Mouse (Mus musculus): ENCODE results near the gene Bcat2. TPM values are rescaled to one million over a fixed set of nuclear protein-coding genes. Genes with fewer than 3 reads are reported as not detected.

The Bcat2 gene
- total and polyA plus RNA-seq, 3 experiments: 13.5 to 65.6 (median 30.9) TPM

DNA sequence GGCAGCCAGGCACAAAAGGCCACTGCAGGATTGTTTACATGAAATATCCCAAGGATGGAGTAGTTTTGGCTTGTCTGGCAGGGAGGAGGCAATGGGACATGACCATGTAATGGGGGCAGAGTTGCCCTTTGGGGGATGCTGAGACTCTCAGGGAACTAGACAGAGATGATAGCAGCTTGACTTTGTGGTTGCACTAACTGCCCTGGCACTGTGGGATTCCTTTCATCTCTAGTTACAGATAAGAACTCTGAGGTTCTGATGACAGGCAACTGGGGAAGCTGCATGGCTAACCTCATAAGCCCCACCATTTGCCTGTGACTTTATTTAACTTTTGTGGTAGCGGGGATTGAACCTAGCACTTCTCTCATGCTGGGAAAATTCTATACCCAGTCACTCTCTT lies 26.2 kb downstream of the Bcat2 start:
- no peak overlapping the region for H3K9ac ChIP-seq (ENCODE audit: insufficient read depth, low read depth)
- no peak overlapping the region for H3K4me3 ChIP-seq (replicated peaks in 1 of 3; ENCODE audit: low read depth in 2 of 3, low read length in 2 of 3, poor library complexity in 1 of 3)
- no peak for TF ChIP-seq ZNF384 (IDR thresholded peaks at IDR 0.05; ENCODE audit: low read depth, low read length)
- TF ChIP-seq JUN (IDR thresholded peaks at IDR 0.05; ENCODE audit: insufficient read depth, low read depth, low read length): no peak
- TF ChIP-seq MAFK (IDR thresholded peaks at IDR 0.05; ENCODE audit: insufficient replicate concordance, low read length): no peak
- no peak for TF ChIP-seq NELFE (IDR thresholded peaks at IDR 0.05; ENCODE audit: low read depth, low read length)
- TF ChIP-seq CHD2 (IDR thresholded peaks at IDR 0.05; ENCODE audit: low read length): no peak
- peaks cover 14% of the 10 kb centered on the region for H3K9me3 ChIP-seq (replicated peaks; ENCODE audit: low read length)
- H3K4me2 ChIP-seq (ENCODE audit: insufficient read depth, low read depth, poor library complexity, severe bottlenecking): no peak overlapping the region
- DNase-seq (ENCODE audit: extremely low read depth): no peak
- no peaks in the 10 kb centered on the region for H3K79me2 ChIP-seq (replicated peaks; ENCODE audit: control insufficient read depth, extremely low read depth, insufficient read depth, poor library complexity, severe bottlenecking)
- peaks cover 0 to 7% of the 10 kb centered on the region in 2 experiments for H3K36me3 ChIP-seq (replicated peaks in 1 of 2; ENCODE audit: control insufficient read depth in 1 of 2, insufficient read depth in 1 of 2, low read length in 1 of 2)
- in situ Hi-C loops (cut with MboI; ENCODE audit: low pct_ligation_motif_present, low pct_unique_long_range_greater_than_20kb, low sequenced_read_pairs): no loop called here
- H3K27me3 ChIP-seq (replicated peaks): no peaks in the 10 kb centered on the region
- H3K4me1 ChIP-seq (ENCODE audit: control insufficient read depth in 1 of 2, insufficient read depth in 2 of 2): peaks cover 0 to 53% of the 10 kb centered on the region in 2 experiments; a peak in 3 of 4 replicates
- dilution Hi-C loops (cut with MboI; ENCODE audit: extremely low pct_ligation_motif_present, extremely low pct_unique_long_range_greater_than_20kb, low sequenced_read_pairs): no loop called here
- H3K27ac ChIP-seq (ENCODE audit: insufficient read depth, low read depth): no peak overlapping the region

DNA sequence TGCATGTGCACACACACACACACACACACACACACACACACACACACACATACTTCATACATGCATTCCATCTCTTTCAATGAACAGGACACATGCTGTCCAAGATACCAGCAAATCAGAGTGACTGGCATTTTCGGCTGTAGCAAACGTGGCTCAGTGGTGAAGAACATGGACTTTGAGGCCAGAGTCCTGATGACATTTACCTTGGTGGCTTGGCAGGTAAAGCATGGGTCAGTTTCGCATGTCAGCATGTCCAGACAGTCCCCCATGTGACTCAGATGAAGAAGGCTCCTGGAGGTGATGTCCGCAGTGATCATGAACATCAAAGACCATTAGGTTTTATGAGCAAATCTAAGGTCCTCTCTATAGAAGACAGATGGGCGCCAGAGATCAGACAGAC lies 27.1 kb downstream of the Bcat2 start:
- DNase-seq (ENCODE audit: extremely low read depth): no peak
- Histone ChIP-seq H3K27me3 (replicated peaks) (no peaks in the 10 kb centered on the region), H3K9ac (ENCODE audit: insufficient read depth, low read depth) (no peak overlapping the region), H3K36me3 (replicated peaks in 1 of 2; ENCODE audit: control insufficient read depth in 1 of 2, insufficient read depth in 1 of 2, low read length in 1 of 2) (peaks cover 0 to 7% of the 10 kb centered on the region in 2 experiments), H3K4me3 (replicated peaks in 1 of 3; ENCODE audit: low read depth in 2 of 3, low read length in 2 of 3, poor library complexity in 1 of 3) (no peak overlapping the region), H3K27ac (ENCODE audit: insufficient read depth, low read depth) (no peak overlapping the region), H3K4me1 (ENCODE audit: control insufficient read depth in 1 of 2, insufficient read depth in 2 of 2) (peaks cover 0 to 53% of the 10 kb centered on the region in 2 experiments; a peak in 3 of 4 replicates), H3K9me3 (replicated peaks; ENCODE audit: low read length) (peaks cover 14% of the 10 kb centered on the region), H3K79me2 (replicated peaks; ENCODE audit: control insufficient read depth, extremely low read depth, insufficient read depth, poor library complexity, severe bottlenecking) (no peaks in the 10 kb centered on the region), H3K4me2 (ENCODE audit: insufficient read depth, low read depth, poor library complexity, severe bottlenecking) (no peak overlapping the region)
- in situ Hi-C loops (cut with MboI; ENCODE audit: low pct_ligation_motif_present, low pct_unique_long_range_greater_than_20kb, low sequenced_read_pairs): no loop called here
- no peak for TF ChIP-seq ZC3H11A (IDR thresholded peaks at IDR 0.05; ENCODE audit: low read depth, low read length)
- no peak for TF ChIP-seq HCFC1 (IDR thresholded peaks at IDR 0.05; ENCODE audit: low read depth, low read length)
- no peak for TF ChIP-seq E2F4 (IDR thresholded peaks at IDR 0.05; ENCODE audit: insufficient replicate concordance, low read depth, low read length)
- TF ChIP-seq NRF1 (IDR thresholded peaks at IDR 0.05; ENCODE audit: low read depth, low read length): no peak
- TF ChIP-seq RCOR1 (conservative IDR thresholded peaks at IDR 0.05; ENCODE audit: low read depth, low read length): no peak
- TF ChIP-seq NELFE (IDR thresholded peaks at IDR 0.05; ENCODE audit: low read depth, low read length): no peak
- no peak for TF ChIP-seq ELF1 (IDR thresholded peaks at IDR 0.05; ENCODE audit: low read depth, low read length)
- no peak for TF ChIP-seq MAZ (IDR thresholded peaks at IDR 0.05; ENCODE audit: low read depth, low read length)
- TF ChIP-seq PAX5 (IDR thresholded peaks at IDR 0.05; ENCODE audit: low read length): no peak
- TF ChIP-seq MEF2A (IDR thresholded peaks at IDR 0.05; ENCODE audit: borderline replicate concordance, low read depth, low read length): no peak
- no peak for TF ChIP-seq ZNF384 (IDR thresholded peaks at IDR 0.05; ENCODE audit: low read depth, low read length)
- TF ChIP-seq SMC3 (IDR thresholded peaks at IDR 0.05; ENCODE audit: low read depth, low read length): no peak
- no peak for TF ChIP-seq ZKSCAN1 (IDR thresholded peaks at IDR 0.05; ENCODE audit: borderline replicate concordance, low read depth, low read length)
- no peak for TF ChIP-seq UBTF (IDR thresholded peaks at IDR 0.05; ENCODE audit: low read depth, low read length)
- no peak for TF ChIP-seq ZMIZ1 (IDR thresholded peaks at IDR 0.05; ENCODE audit: low read depth, low read length)
- TF ChIP-seq MXI1 (IDR thresholded peaks at IDR 0.05; ENCODE audit: low read depth, low read length): no peak
- TF ChIP-seq CTCF (conservative IDR thresholded peaks at IDR 0.05 in 1 of 2, IDR thresholded peaks at IDR 0.05 in 1 of 2; ENCODE audit: low read depth in 2 of 2, low read length in 2 of 2): no peak
- no peak for TF ChIP-seq JUND (conservative IDR thresholded peaks at IDR 0.05; ENCODE audit: low read depth, low read length)
- no peak for TF ChIP-seq GABPA (IDR thresholded peaks at IDR 0.05; ENCODE audit: insufficient replicate concordance, low read depth, low read length)
- dilution Hi-C loops (cut with MboI; ENCODE audit: extremely low pct_ligation_motif_present, extremely low pct_unique_long_range_greater_than_20kb, low sequenced_read_pairs): no loop called here
